Mouse (Mus musculus) right cerebral cortex, postnatal 14 days (tissue): ENCODE data around the gene Vmn1r80.
"Not testable (repeated sequence)": the region's sequence is repeated elsewhere in the genome, so short reads cannot be mapped to it uniquely, and the experiment has no call there.

Experiments
- DNase-seq: peaks from one replicate; pipeline ENCODE4 v3.0.0; 2022

Gene Vmn1r80

DNA sequence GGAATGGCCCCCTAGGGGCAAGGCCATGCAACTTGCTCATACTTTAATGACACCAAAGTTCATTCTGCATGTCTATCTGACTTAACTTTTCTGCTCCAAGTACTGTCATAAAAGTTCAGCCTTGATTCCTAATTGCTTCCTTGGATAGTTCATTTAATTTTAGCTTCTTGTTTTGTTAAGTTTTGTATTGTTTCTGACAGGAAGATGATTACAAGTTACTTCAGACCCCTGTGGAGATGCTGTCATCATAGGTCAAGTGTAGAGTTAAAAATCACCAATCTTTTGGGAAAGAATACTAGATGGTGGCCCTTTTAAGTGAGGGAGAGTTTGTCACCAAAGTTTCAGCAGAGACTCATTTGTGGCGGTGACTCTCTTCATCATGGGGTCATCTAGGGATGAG lies at the start of gene Vmn1r80:
TSS of gene Vmn1r80 (plus strand) at position 301 of the 400 bp plus-strand sequence.
- DNase-seq: no peak

DNA sequence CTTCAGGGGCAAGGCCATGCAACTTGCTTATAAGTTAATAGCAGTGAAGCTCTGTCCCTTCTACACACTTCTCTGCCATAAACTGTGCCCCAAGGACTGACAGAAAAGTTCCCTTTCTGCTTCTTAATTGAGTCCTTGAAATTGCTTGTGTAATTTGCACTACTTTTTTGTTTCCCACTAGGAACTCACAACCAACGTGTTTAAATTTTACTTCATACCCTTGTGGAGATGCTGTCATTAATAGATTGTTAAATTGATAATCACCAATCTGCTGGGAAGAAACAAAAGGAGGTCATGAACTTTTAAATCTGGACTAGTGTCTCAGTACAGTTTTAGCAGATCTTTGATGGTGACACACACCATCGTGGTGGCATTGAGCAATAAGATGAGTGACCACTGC lies 39.1 kb upstream of the Vmn1r80 start, which contains the start of gene Vmn1r78:
TSS of gene Vmn1r78 (plus strand) at position 301 of the 400 bp plus-strand sequence.
- DNase-seq: no peak

DNA sequence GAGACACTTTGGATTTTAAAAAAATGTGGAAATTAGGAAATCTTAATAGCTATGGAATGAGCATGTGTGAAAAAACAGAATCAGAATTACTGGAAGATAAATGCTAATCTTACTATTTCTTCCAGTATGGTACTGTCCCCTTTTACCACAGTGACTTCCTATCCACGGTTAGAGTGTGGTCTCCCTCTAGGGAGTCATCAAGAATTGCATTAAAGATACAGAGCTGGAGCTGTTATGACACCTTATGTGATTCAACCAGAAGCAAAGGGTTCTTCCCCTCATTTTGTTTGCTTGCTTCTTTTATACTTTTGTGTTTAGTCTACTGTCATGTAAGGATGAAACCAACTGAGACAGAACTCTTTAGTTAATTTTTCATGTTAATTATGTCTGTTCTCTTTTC lies 32.6 kb upstream of the Vmn1r80 start:
- not testable (repeated sequence) for DNase-seq

DNA sequence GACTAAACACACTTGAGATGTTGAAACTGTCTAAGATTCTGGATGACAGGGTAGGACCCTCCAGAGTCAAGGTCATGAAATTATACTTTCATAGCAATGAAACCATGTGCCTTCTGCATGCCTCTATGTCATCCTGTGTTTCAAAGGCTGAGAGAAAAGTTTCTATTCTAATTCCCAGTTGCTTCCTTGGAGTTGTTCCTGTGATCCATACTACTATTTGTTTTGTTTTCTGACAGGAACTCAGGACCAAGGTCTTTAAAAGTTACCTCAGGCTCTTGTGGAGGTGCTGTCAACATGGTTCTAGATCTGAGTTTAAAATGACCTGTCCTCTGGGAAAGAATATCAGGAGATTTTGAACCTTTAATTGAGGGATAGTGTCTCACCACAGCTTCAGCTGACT lies 18.1 kb upstream of the Vmn1r80 start, which contains the start of gene Vmn1r79:
TSS of gene Vmn1r79 (plus strand) at position 301 of the 400 bp plus-strand sequence.
- DNase-seq: not testable (repeated sequence)

DNA sequence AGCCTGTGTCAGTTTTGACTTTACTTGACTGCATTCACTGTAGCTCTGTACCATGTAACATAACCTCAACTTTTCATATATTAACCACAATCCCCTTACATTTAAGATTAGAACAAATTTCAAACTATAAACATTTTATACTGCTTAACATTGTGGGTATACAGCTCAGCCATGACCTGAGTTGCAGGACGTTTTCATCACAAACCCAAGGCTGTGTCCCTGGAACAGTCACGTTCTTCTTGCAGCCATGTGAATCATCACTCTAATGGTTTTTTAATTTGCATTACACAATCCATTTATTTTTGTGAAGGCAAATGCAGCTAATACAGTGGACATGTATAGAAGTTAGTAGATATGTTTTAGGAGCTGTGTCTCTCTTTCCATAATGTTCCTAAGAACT lies 16.2 kb upstream of the Vmn1r80 start:
- not testable (repeated sequence) for DNase-seq

DNA sequence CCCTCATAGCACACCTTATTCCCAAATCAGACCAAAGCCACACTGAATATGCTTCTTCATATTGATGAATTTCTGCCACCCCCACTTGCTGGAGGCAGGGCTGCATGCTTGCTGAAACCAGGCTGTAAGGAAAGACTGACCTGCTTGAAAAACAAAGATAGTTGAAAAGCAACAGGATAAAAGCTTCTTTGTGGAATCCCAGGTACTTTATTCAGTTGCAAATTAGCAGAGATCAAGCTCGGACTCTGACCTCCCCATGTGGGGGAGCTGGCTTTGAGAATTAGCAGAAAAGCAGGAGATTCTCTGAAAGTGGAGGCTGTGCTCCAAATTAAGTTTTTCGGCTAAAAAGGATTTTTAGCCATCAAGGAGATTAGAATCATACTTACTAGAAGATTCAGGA lies 15.1 kb downstream of the Vmn1r80 start:
- DNase-seq: no peak
